Mouse (Mus musculus) ZHBTc4 (cell line): ENCODE measurements at regions not wholly inside any gene's neighbourhood (a gene's known extent, or its start where the extent isn't known, plus 50 kb on each side); places are given as distances from the start of the nearest gene placed in this dataset.

ENCODE experiments used
- DNase-seq: peaks from one replicate; pipeline ENCODE4 v3.0.0-alpha.2; 2011; ENCODE audit warnings: low read depth, low spot score

- no peak for DNase-seq
Observed at GRCm38 (mm10) chr1:57032407-57032806, 54.0 kb upstream of the Satb2 start.

GRCm38 (mm10) chr1:57033244-57033643 is 54.8 kb upstream of the Satb2 start:
- DNase-seq: no peak

GRCm38 (mm10) chr1:57034411-57034810 is 56.0 kb upstream of the Satb2 start:
- no peak for DNase-seq

GRCm38 (mm10) chr1:57036382-57036781 is 57.9 kb upstream of the Satb2 start:
- DNase-seq: no peak

- DNase-seq: no peak
Observed at GRCm38 (mm10) chr1:57040201-57040600, 61.8 kb upstream of the Satb2 start.

GRCm38 (mm10) chr1:57041578-57041977 is 63.1 kb upstream of the Satb2 start:
- no peak for DNase-seq

- DNase-seq: no peak
Observed at GRCm38 (mm10) chr1:57053836-57054235, 75.4 kb upstream of the Satb2 start.

- no peak for DNase-seq
Observed at GRCm38 (mm10) chr1:57055976-57056375, 77.5 kb upstream of the Satb2 start.

GRCm38 (mm10) chr1:57059216-57059615 is 80.8 kb upstream of the Satb2 start:
- DNase-seq: no peak

- DNase-seq: no peak
Observed at GRCm38 (mm10) chr1:57075221-57075620, 96.8 kb upstream of the Satb2 start.

GRCm38 (mm10) chr1:57076696-57077095 is 98.2 kb upstream of the Satb2 start:
- no peak for DNase-seq

- DNase-seq: no peak
Observed at GRCm38 (mm10) chr1:57080306-57080705, 101.9 kb upstream of the Satb2 start.

- no peak for DNase-seq
Observed at GRCm38 (mm10) chr1:57083134-57083533, 104.7 kb upstream of the Satb2 start.

- DNase-seq: no peak
Observed at GRCm38 (mm10) chr1:57083540-57084083, 105.2 kb upstream of the Satb2 start.

- peak; percentile 27 for DNase-seq
Observed at GRCm38 (mm10) chr1:57095361-57096247, 117.2 kb upstream of the Satb2 start.

- DNase-seq: no peak
Observed at GRCm38 (mm10) chr1:57096248-57096600, 117.8 kb upstream of the Satb2 start.

- DNase-seq: no peak
Observed at GRCm38 (mm10) chr1:57096740-57097139, 118.3 kb upstream of the Satb2 start.

GRCm38 (mm10) chr1:57100614-57101013 is 122.2 kb upstream of the Satb2 start:
- DNase-seq: no peak

- DNase-seq: no peak
Observed at GRCm38 (mm10) chr1:57107308-57107707, 128.9 kb upstream of the Satb2 start.

- DNase-seq: no peak
Observed at GRCm38 (mm10) chr1:57120678-57121077, 142.2 kb upstream of the Satb2 start.

GRCm38 (mm10) chr1:57144181-57144580 is 165.7 kb upstream of the Satb2 start:
- DNase-seq: no peak

- no peak for DNase-seq
Observed at GRCm38 (mm10) chr1:57155869-57156268, 177.4 kb upstream of the Satb2 start.

- DNase-seq: no peak
Observed at GRCm38 (mm10) chr1:57164443-57164842, 186.0 kb upstream of the Satb2 start.
